Mouse (Mus musculus) gastrocnemius, adult 18-20 months (tissue): ENCODE data around the gene Frmd4b. TPM values are rescaled to one million over a fixed set of nuclear protein-coding genes. Genes with fewer than 3 reads are reported as not detected.
"Not testable (repeated sequence)": the region's sequence is repeated elsewhere in the genome, so short reads cannot be mapped to it uniquely, and the experiment has no call there.

Experiments
- DNase-seq: peaks from one replicate; pipeline ENCODE4 v3.0.0; 2021; ENCODE audit warnings: low spot score
- total RNA-seq, 2 experiments: library from RNA; stranded (reverse); gene quantifications; 2 replicates each; pipeline ENCODE4 v1.2.3; 2021

Frmd4b gene
- total RNA-seq, 2 experiments from 2014 or later: 5.1 to 6.3 TPM

- DNase-seq: peak; percentile 42
These were observed 350.7 kb downstream of the Frmd4b start for GRCm38 (mm10) chr6:97266661-97267060.

GRCm38 (mm10) chr6:97265705-97266104, 351.6 kb downstream of the Frmd4b start:
- no peak for DNase-seq

GRCm38 (mm10) chr6:97265240-97265639, 352.1 kb downstream of the Frmd4b start:
- peak; percentile 33 for DNase-seq

GRCm38 (mm10) chr6:97263750-97264149, 353.6 kb downstream of the Frmd4b start:
- not testable (repeated sequence) for DNase-seq

- no peak for DNase-seq
These were observed 355.1 kb downstream of the Frmd4b start for GRCm38 (mm10) chr6:97262229-97262628.

- DNase-seq: not testable (repeated sequence)
These were observed 357.4 kb downstream of the Frmd4b start for GRCm38 (mm10) chr6:97259926-97260325.

- peak; percentile 48 for DNase-seq
These were observed 358.9 kb downstream of the Frmd4b start for GRCm38 (mm10) chr6:97258489-97258888.

GRCm38 (mm10) chr6:97252711-97253221, 364.6 kb downstream of the Frmd4b start, which contains the start of gene Lmod3:
Gene Lmod3 (minus strand): TSS chr6:97252759.
- peak; percentile 64 for DNase-seq

- DNase-seq: peak; percentile 15
These were observed 365.3 kb downstream of the Frmd4b start for GRCm38 (mm10) chr6:97252086-97252485.

GRCm38 (mm10) chr6:97250966-97251365, 366.4 kb downstream of the Frmd4b start:
- peak; percentile 72 for DNase-seq

GRCm38 (mm10) chr6:97245200-97245599, 372.1 kb downstream of the Frmd4b start:
- DNase-seq: no peak

GRCm38 (mm10) chr6:97242522-97242921, 374.8 kb downstream of the Frmd4b start:
- DNase-seq: no peak

- DNase-seq: no peak
These were observed 377.2 kb downstream of the Frmd4b start for GRCm38 (mm10) chr6:97240092-97240491.

GRCm38 (mm10) chr6:97239360-97239759, 378.0 kb downstream of the Frmd4b start:
- no peak for DNase-seq

Other genes starting within 250 kb of the Frmd4b start
- 10 to 100 TPM; 15.3 to 19.4 TPM for gene Mitf, start 189.5 kb upstream of the Frmd4b start, total RNA-seq